Mouse (Mus musculus) liver, embryonic 14.5 days (tissue): ENCODE data around the gene Frmd5. TPM values are rescaled to one million over a fixed set of nuclear protein-coding genes. Genes with fewer than 3 reads are reported as not detected.
A peak's percentile ranks its signal among the peaks of the same experiment; 100 is the strongest.

Source experiments
- ATAC-seq: fragments of 200-750 bp; cut with Nextera tagmentation; 2 replicates; pipeline ENCODE4 v1.8.0; 2017; ENCODE audit warnings: moderate number of reproducible peaks, mild to moderate bottlenecking, moderate library complexity; ENCODE audit not compliant: insufficient read depth
- DNase-seq, 3 experiments: peaks; one replicate each; pipeline ENCODE4 v3.0.0-alpha.2; 2012 to 2013; ENCODE audit warnings: low read depth in 3 of 3, low spot score in 3 of 3
- H3K27ac ChIP-seq: fragments of 300-500 bp; sonication (generic); 2 replicates; pipeline ENCODE4 v1.5.1; 2014; ENCODE audit warnings: moderate library complexity, mild to moderate bottlenecking, control low read depth, inconsistent platforms
- H3K27me3 ChIP-seq: fragments of 300-500 bp; sonication (generic); 2 replicates; pipeline ENCODE4 v1.6.1; 2014; ENCODE audit warnings: mild to moderate bottlenecking, low read length, moderate library complexity; ENCODE audit not compliant: control insufficient read depth, insufficient read depth
- H3K36me3 ChIP-seq: fragments of 300-500 bp; sonication (generic); replicated peaks from 2 replicates; pipeline ENCODE4 v1.6.1; 2014; ENCODE audit warnings: low read depth; ENCODE audit not compliant: control insufficient read depth, insufficient read depth
- H3K4me1 ChIP-seq, 2 experiments: fragments of 200-500 bp in 1 of 2; fragments of 300-500 bp in 1 of 2; sonication (generic) in 1 of 2; replicated peaks; 2 replicates each; pipeline ENCODE4 v1.6.1; 2012 to 2014; ENCODE audit warnings: antibody characterized with exemption in 1 of 2, inconsistent platforms in 1 of 2, low read length in 1 of 2; ENCODE audit not compliant: control insufficient read depth in 2 of 2, insufficient read depth in 2 of 2
- H3K4me2 ChIP-seq: fragments of 300-500 bp; sonication (generic); 2 replicates; pipeline ENCODE4 v1.6.1; 2014; ENCODE audit warnings: low read depth, mild to moderate bottlenecking, control low read depth, moderate library complexity
- H3K4me3 ChIP-seq, 2 experiments: fragments of 200-500 bp in 1 of 2; fragments of 300-500 bp in 1 of 2; sonication (generic) in 1 of 2; 2 replicates each; pipeline ENCODE4 v1.5.1; 2012 to 2014; ENCODE audit warnings: low read depth in 2 of 2, low read length in 2 of 2, mild to moderate bottlenecking in 2 of 2, control low read depth in 1 of 2, inconsistent platforms in 1 of 2, moderate library complexity in 1 of 2; ENCODE audit not compliant: insufficient read depth in 1 of 2
- H3K9ac ChIP-seq: fragments of 300-500 bp; sonication (generic); replicated peaks from 2 replicates; pipeline ENCODE4 v1.6.1; 2014; ENCODE audit warnings: mild to moderate bottlenecking, control low read depth, moderate library complexity
- H3K9me3 ChIP-seq: fragments of 300-500 bp; sonication (generic); 2 replicates; pipeline ENCODE4 v1.6.1; 2016; ENCODE audit warnings: low read length, mixed read lengths; ENCODE audit not compliant: control insufficient read depth
- CTCF ChIP-seq: IDR thresholded peaks from 2 replicates; pipeline ENCODE4 v1.5.1; 2016; ENCODE audit warnings: antibody characterized with exemption, low read depth, control low read depth
- EP300 ChIP-seq: IDR thresholded peaks from 2 replicates; pipeline ENCODE4 v1.6.1; 2016; ENCODE audit warnings: antibody characterized with exemption, low read depth
- WGBS: fragments of 180-500 bp; shearing (Covaris S2); extraction: QIAGEN DNeasy Blood & Tissue Kit; methylation state at CpG from one replicate; pipeline ENCODE4 v1.1.7; 2014; ENCODE audit not compliant: insufficient replicate concordance; 5-methylcytosine and 5-hydroxymethylcytosine counted together
- polyA plus RNA-seq, 2 experiments: library from polyadenylated mRNA; depleted of rRNA in 1 of 2; stranded (reverse) in 1 of 2; unstranded in 1 of 2; fragments of >200 nt; fragmentation: Nextera tagmentation in 1 of 2; extraction: Ambion mirVana in 1 of 2; gene quantifications; 2 replicates each; pipeline versions ENCODE4 v1.2.1 to v1.2.3; 2012 to 2014

Gene Frmd5
- polyA plus RNA-seq, 2 experiments, result 0.06 to 0.12 TPM

- Histone ChIP-seq H3K27ac (no peak overlapping the region), H3K9ac (no peak overlapping the region), H3K4me2 (no peak overlapping the region), H3K4me3 (no peak overlapping the region), H3K36me3 (no peaks in the 10 kb centered on the region), H3K27me3 (no peaks in the 10 kb centered on the region), H3K4me1 (no peaks in the 10 kb centered on the region), H3K9me3 (no peaks in the 10 kb centered on the region)
- WGBS, result 61% methylated on average over 7 of the region's 7 CpGs
- TF ChIP-seq CTCF (no peak), EP300 (no peak)
- DNase-seq (no peak), ATAC-seq (no peak)
These were observed 205.3 kb downstream of the Frmd5 start for GRCm38 (mm10) chr2:121601543-121601942.

GRCm38 (mm10) chr2:121600736-121601135 is 206.2 kb downstream of the Frmd5 start:
- no peak overlapping the region for H3K9ac ChIP-seq
- WGBS, result 62% methylated on average over 8 of the region's 8 CpGs
- TF ChIP-seq EP300, result no peak
- no peak for TF ChIP-seq CTCF

GRCm38 (mm10) chr2:121598249-121598648 is 208.6 kb downstream of the Frmd5 start:
- DNase-seq (no peak), ATAC-seq (no peak)
- 47% methylated on average over 7 of the region's 7 CpGs for WGBS
- TF ChIP-seq EP300 (no peak), CTCF (no peak)
- Histone ChIP-seq H3K9ac (no peak overlapping the region), H3K4me1 (peaks cover 8 to 16% of the 10 kb centered on the region in 2 experiments), H3K27ac (no peak overlapping the region), H3K36me3 (no peaks in the 10 kb centered on the region), H3K4me3 (no peak overlapping the region), H3K27me3 (no peaks in the 10 kb centered on the region), H3K4me2 (no peak overlapping the region), H3K9me3 (no peaks in the 10 kb centered on the region)

More at GRCm38 (mm10) chr2:121600736-121601135, 206.2 kb downstream of the Frmd5 start:
- no peaks in the 10 kb centered on the region for H3K27me3 ChIP-seq
- H3K4me2 ChIP-seq, result no peak overlapping the region
- DNase-seq (no peak), ATAC-seq (no peak)
- no peaks in the 10 kb centered on the region for H3K9me3 ChIP-seq
- no peak overlapping the region for H3K27ac ChIP-seq
- H3K4me3 ChIP-seq, result no peak overlapping the region
- H3K4me1 ChIP-seq, result no peaks in the 10 kb centered on the region
- H3K36me3 ChIP-seq, result no peaks in the 10 kb centered on the region

GRCm38 (mm10) chr2:121596621-121597020 is 210.3 kb downstream of the Frmd5 start:
- Histone ChIP-seq H3K27me3 (no peaks in the 10 kb centered on the region), H3K9ac (no peak overlapping the region), H3K36me3 (no peaks in the 10 kb centered on the region), H3K27ac (no peak overlapping the region), H3K4me2 (no peak overlapping the region), H3K4me3 (no peak overlapping the region), H3K4me1 (peaks cover 8 to 16% of the 10 kb centered on the region in 2 experiments), H3K9me3 (no peaks in the 10 kb centered on the region)
- WGBS, result 45% methylated on average over 2 of the region's 2 CpGs
- no peak for ATAC-seq
- no peak for DNase-seq
- no peak for TF ChIP-seq CTCF
- TF ChIP-seq EP300, result no peak

- TF ChIP-seq CTCF, result no peak
- TF ChIP-seq EP300, result peak; percentile 79
- no peak overlapping the region; the same call in 1 of the 2 replicates for H3K9ac ChIP-seq
- H3K4me3 ChIP-seq, result no peak overlapping the region
- peaks cover 8 to 16% of the 10 kb centered on the region in 2 experiments for H3K4me1 ChIP-seq
- ATAC-seq (peak; percentile 77; the same call in 1 of the 2 replicates), DNase-seq (peak; percentile 41 to 50 (median 49))
- H3K27me3 ChIP-seq, result no peaks in the 10 kb centered on the region
- WGBS, result 11% methylated on average over 8 of the region's 8 CpGs
- no peaks in the 10 kb centered on the region for H3K9me3 ChIP-seq
- peak overlapping the region; percentile 47 for H3K4me2 ChIP-seq
- no peaks in the 10 kb centered on the region for H3K36me3 ChIP-seq
- H3K27ac ChIP-seq, result no peak overlapping the region
These were observed 212.1 kb downstream of the Frmd5 start for GRCm38 (mm10) chr2:121594660-121595291.
